Mouse (Mus musculus) thymus, postnatal 25 days (tissue): ENCODE results near the gene C8g.

Experiments used
- DNase-seq: peaks from one replicate; pipeline ENCODE4 v3.0.0; 2022

Gene C8g

DNA sequence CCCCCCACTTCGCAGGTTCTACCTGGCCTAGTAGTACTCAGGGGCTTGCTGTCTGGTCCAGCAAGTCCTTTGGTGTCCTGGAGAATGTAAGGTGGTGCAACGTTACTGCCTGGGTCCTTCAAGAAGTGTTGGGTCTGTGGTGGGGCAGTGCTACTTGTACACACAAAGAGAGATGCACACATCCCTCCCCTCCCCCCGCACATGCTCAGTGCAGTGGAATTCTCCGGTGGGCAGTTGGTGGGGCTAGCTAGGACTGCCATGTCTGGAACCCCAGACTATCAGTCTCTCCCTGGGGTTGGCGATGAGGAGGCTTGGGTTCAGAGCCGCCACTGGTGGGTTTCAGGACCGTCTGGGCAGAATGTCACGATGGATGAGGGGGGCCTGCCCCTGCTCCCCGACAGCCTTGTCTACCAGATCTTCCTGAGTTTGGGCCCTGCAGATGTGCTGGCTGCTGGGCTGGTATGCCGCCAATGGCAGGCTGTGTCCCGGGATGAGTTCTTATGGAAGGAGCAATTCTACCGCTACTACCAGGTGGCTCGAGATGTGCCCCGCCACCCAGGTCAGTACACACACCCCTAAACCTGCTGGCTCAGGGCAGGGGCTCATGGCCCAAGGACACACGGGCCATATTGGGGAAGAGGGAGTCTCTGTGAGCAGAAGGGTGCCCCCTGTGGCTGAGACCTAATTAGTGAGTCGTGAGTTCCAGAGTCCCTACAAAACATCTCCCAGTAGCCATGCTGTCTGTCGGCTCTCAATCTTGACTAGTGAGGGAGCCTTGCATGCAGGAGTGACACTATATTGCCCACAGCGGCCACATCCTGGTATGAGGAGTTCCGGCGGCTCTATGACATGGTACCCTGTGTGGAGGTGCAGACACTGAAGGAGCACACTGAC, at the start of gene C8g:
TSS of gene C8g (minus strand) at position 127 of the 894 bp plus-strand sequence.
- peak; percentile 18 for DNase-seq

- peak; percentile 72 for DNase-seq
Measured at GRCm38 (mm10) chr2:25551186-25551585, 49.7 kb upstream of the C8g start.

- DNase-seq, result peak; percentile 80
Measured at GRCm38 (mm10) chr2:25549021-25549991, 47.8 kb upstream of the C8g start.

DNA sequence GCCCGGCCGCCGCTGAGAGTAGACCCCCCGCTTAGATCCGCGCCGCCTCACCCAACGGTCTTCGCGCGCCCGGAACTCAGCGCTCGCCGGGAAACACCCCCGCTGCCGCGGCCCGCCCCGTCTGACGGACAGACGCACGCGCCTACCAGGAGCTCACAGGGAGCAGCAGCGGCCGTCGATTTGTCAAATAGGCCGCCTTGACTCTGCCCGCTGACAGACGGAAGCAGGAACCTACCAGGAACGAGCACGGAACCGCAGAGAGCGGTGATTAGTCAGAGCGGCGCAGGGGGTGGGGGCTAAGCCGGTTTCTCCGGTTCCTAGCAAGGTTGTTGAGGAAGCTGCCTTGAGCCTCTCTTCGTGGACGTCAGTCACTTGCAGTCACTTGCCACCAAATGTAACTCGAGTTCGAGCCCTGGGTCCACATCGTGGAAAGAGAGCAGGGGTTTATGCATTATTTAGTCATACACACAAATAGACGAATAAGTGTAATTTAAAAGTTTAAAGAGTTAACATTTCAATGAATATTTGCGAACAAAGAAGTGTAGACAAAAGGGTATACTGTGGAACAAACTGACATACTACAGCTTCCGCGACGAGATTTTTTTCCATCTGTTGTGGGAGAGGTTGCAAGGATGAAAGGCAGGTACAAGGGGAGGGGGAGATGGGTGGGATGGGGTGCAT, 45.4 kb upstream of the C8g start, which contains the start of gene Traf2:
TSS of gene Traf2 (minus strand) at position 130 of the 681 bp plus-strand sequence.
- DNase-seq, result peak; percentile 98

- DNase-seq, result no peak
Measured at GRCm38 (mm10) chr2:25545996-25546810, 44.7 kb upstream of the C8g start.

- DNase-seq, result no peak
Measured at GRCm38 (mm10) chr2:25541644-25542367, 40.3 kb upstream of the C8g start.

GRCm38 (mm10) chr2:25540541-25540948, 39.0 kb upstream of the C8g start:
- no peak for DNase-seq

DNA sequence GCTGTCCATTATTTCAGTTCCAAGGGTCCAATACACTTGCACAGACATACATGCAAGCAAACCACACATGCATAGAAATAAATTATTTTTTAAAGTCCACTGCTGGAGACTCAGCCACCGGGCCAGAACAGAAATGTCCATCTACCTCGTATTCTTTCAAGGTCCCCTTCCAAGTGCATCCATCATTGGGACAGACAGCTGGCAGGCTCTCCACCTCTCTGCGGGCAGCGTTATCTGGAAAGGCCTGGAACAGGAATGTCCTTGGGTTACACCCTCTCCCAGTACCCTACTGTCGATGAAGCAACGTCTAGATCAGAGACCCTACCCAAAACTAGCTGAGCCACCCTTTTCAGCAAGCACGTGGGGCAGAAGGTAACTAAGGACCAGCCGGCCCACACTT, 35.0 kb upstream of the C8g start:
- DNase-seq, result no peak

DNA sequence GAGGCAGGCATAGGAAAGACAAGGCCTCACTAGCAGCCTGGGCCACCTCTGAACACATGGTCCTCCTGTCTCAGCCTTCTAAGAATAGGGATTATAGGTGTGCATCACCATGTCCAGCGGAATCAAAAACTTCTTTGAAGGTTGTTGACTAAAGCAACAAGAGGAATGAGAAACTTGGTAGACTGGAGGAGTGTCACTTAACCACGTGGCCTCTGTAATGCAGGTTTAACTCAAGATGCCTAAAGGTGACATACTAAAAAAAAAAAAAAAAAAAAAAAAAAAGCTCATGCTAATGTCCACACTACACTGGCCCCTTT, 33.3 kb upstream of the C8g start:
- DNase-seq, result no peak

DNA sequence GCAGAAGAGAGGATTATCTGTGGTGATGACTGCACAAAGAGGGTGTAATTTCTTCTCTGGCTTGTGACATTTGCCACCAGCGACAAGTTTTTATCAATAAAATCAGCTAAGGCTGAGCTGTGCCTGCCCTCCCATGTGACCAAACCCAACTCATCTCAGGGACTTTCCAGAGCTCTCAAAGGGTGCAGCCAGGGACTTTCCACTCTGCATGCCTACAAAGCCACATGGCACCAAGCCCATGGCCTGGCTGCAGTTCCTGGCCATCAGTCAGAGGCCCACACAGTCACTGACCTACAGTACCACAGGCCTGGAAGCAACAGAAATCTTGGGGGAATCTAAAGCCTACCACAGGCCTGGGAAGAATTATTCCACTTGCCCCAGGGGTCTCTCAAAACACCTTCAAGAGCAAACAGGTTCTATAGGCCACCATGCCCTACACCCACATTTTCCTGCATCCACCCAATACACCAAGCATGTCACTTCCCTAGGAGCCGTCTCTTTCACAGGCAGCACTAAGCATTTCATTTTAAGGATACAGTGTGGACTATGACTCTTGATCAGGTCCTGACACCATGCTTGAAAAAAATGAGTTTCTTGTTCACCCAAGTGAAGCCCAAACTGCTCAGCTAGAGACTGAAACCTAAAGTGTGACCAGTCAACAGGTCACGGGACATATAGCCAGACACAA, 32.8 kb upstream of the C8g start:
- DNase-seq, result peak; percentile 38

DNA sequence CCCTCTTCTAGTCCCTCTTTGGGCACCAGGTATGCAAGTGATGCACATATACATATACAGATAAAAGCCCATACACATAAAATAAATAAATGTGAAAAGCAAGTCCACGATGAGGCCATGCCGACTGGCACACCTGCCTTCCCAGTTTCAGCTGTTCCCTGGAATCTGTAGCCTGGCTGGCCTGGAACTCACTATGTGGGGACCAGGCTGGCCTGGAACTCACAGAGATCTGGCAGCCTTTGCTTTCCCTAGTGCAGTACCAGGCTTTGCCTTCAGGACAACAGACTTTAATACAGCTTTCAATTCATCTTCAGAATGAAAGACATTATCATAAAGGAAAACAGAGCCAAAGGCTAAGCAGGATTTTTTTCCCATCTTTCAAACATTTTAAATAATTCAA, 32.2 kb upstream of the C8g start:
- DNase-seq, result no peak

DNA sequence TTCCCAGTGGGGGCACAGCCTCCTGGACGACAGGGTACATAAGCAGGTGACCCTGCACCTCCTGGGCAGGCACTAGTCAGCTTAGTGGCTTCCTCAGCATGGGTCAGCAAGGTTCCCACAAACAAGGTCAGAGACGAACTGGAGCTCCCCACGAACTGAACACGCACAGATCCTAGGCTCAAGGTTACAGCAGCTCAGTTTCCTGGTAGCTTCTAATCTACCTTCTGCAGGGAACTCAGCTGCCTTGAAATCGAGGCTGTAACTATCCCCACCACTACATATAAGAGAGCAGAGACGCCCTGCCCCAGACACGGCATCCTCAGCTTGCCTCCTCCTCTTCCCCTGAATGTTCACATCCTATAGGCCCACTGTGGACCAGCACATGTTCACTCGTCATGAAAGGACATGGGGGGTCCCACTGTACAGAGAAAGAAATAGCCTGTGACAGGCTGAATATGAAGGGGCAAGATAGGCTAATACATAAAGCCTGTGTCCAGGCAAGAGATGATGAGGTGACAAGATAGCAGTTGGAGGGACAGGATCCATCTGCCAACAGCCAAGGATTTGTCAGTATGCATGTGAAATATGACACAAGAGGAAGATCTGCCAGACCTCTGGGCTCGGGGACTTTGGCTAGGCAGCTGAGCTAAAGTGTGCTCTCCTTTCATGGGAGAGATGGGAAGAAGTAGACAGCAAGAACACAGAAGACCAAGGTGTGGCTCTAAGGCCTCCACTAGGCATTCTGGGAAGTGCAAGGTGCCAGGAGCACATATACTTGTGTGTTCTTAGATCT, 25.2 kb upstream of the C8g start:
- no peak for DNase-seq

DNA sequence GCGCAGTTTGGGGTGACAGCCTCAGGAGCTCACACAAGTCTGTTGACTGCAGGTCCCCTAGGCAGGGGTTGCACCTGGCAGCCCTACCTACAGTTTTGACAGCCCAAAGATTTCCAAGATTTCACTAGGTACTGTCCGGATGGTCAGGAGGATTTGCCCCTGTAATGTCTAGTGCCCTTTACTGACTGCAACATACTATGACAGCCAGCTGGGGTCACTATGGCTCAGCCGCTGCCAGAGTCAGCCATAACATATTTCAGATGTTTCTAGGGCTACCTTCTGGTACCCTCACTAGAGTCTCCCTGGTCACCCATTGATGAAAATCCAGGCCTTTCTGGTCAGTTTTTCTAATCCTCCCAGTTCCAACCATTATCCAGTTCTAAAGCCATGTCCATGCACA, 8.4 kb upstream of the C8g start:
- no peak for DNase-seq

- peak; percentile 64 for DNase-seq
Measured at GRCm38 (mm10) chr2:25506964-25507363, 5.4 kb upstream of the C8g start.

DNA sequence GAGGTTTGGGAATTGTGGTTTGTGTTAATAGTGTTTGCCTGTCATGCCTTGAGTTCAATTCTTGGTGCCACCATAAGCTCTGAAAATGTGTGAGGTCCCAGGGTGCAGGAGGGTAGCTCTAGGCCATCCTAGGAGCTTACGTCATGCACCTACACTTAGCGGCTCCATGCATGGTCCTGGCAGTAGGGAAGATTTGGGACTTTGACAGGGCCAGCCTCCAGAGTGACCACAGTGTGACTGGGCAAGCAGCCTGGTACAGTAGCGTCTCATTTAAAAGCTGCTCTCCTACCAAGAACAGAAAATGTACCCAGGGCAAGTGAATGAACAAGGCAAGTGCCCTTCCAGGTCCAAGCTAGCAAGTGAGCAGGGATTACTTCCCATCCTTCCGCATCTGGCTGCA, 4.3 kb upstream of the C8g start:
- DNase-seq, result no peak

DNA sequence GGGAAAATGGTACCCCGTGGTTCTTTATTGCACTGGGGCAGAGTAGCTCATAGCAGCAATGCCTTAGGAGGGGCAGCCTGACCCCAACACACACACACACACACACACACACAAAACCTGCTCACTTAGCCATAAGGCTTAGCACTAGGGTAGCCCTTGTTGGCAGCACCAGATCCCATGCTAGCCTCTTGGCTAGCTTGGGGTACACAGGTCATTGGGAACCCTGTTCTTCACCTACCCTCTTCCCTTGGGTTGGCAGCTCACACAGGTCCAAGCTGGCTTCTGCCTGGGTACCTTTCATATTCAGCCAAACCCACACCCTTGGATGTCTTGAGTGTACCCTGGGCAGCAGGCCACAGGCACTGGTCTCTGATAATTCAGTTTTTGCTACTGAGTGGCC, 3.5 kb upstream of the C8g start:
- DNase-seq, result no peak

GRCm38 (mm10) chr2:25504538-25504937, 3.0 kb upstream of the C8g start:
- DNase-seq, result no peak

DNA sequence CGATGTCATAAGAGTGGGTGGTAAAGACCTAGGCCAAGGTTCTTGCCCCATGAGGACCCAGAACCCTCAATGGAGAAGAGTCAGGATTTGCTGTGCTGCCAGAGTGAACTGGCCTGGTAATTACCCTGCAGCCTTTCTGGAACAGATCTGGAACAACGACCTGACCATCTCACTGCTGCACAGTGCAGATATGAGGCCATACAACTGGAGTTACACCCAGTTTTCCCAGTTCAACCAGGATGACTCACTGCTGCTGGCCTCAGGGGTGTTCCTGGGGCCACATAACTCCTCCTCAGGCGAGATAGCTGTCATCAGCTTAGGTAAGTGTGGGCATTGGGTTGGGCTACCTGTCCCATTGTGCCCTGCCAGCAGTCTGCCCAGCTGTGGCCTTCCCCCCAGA, 1.2 kb upstream of the C8g start:
- DNase-seq, result no peak

DNA sequence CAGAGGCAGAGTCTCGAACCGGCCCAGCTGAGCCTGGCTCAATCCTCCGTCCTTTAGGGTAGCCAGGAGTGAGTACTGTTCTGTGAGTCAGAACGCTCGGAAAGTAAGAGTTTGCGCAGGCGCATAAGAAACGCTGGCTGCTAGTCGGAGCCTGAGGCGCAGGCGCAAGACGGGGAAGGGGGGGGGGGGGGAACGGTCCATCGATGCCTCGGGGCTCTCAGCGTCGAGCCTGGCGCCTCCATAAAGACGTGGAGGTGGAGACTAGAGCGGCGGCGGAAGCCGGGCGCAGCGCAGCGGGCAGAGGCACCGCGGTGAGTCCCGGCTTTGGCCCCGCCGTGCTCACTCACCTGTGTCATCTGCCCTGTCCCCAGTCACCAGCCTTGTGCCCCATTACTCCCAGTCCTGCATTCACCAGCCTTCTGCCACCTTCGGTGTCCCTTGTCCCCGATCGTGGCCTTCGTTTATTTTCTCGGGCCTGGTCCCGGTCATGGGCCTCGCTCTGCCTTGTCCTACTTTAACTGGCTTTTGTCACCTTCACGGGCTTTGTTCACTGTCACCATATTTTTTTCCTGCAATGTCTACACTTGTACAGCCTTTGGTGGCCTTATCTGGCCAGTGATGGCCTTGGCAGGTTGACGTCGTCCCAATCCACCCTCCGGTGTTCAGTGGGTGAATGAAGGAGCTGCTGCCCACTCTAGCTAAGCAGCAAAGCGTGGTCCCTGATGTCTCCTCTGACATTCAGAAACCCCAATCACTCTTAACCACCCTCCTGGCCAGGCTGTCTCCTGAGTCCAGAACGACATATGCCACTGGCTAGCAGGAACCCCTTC, 728 bp downstream of the C8g start, which contains the start of gene Fbxw5:
TSS of gene Fbxw5 (plus strand) at position 175 of the 830 bp plus-strand sequence.
- DNase-seq, result peak; percentile 81
